Mouse (Mus musculus) limb, embryonic 12.5 days (tissue): ENCODE results near the gene Cldn6. TPM values are rescaled to one million over a fixed set of nuclear protein-coding genes. Genes with fewer than 3 reads are reported as not detected.

Experiments used
- ATAC-seq: fragments of 200-750 bp; cut with Nextera tagmentation; 2 replicates; pipeline ENCODE4 v1.8.0; 2017; ENCODE audit warnings: low read depth, moderate TSS enrichment; ENCODE audit not compliant: insufficient number of reproducible peaks, insufficient read depth, low FRiP score, low TSS enrichment
- H3K27ac ChIP-seq: fragments of 300-500 bp; sonication (generic); 2 replicates; pipeline ENCODE4 v1.5.1; 2016; ENCODE audit warnings: mild to moderate bottlenecking, moderate library complexity
- H3K27me3 ChIP-seq: fragments of 300-500 bp; sonication (generic); 2 replicates; pipeline ENCODE4 v1.6.1; 2016; ENCODE audit warnings: mild to moderate bottlenecking, moderate library complexity
- H3K36me3 ChIP-seq: fragments of 300-500 bp; sonication (generic); 2 replicates; pipeline ENCODE4 v1.6.1; 2016; ENCODE audit warnings: mild to moderate bottlenecking, moderate library complexity
- H3K4me1 ChIP-seq: fragments of 300-500 bp; sonication (generic); replicated peaks from 2 replicates; pipeline ENCODE4 v1.6.1; 2016
- H3K4me2 ChIP-seq: fragments of 300-500 bp; sonication (generic); 2 replicates; pipeline ENCODE4 v1.6.1; 2016; ENCODE audit warnings: mild to moderate bottlenecking, moderate library complexity
- H3K4me3 ChIP-seq: fragments of 300-500 bp; sonication (generic); replicated peaks from 2 replicates; pipeline ENCODE4 v1.5.1; 2016; ENCODE audit warnings: mild to moderate bottlenecking
- H3K9ac ChIP-seq: fragments of 300-500 bp; sonication (generic); replicated peaks from 2 replicates; pipeline ENCODE4 v1.6.1; 2016; ENCODE audit warnings: mild to moderate bottlenecking, moderate library complexity
- H3K9me3 ChIP-seq: fragments of 300-500 bp; sonication (generic); 2 replicates; pipeline ENCODE4 v1.6.1; 2016; ENCODE audit warnings: mild to moderate bottlenecking, moderate library complexity
- WGBS: fragments of 180-500 bp; shearing (Covaris S2); methylation state at CpG from one replicate; pipeline ENCODE4 v1.1.7; 2016; 5-methylcytosine and 5-hydroxymethylcytosine counted together
- polyA plus RNA-seq: library from polyadenylated mRNA; unstranded; fragments of >200 nt; fragmentation: Nextera tagmentation; extraction: Ambion mirVana; gene quantifications from 2 replicates; pipeline ENCODE4 v1.2.1, GENCODE M21; 2016

Gene Cldn6
- polyA plus RNA-seq, 1 experiment from 2014 or later, result 22.7 TPM

- Histone ChIP-seq H3K4me3 (no peak overlapping the region), H3K27me3 (peaks cover 34% of the 10 kb centered on the region), H3K4me2 (no peak overlapping the region), H3K27ac (no peak overlapping the region), H3K9ac (no peak overlapping the region), H3K36me3 (no peaks in the 10 kb centered on the region), H3K4me1 (peaks cover 27% of the 10 kb centered on the region), H3K9me3 (no peaks in the 10 kb centered on the region)
- ATAC-seq, result peak; percentile 69; the same call in 1 of the 2 replicates
- WGBS, result 11% methylated on average over 3 of the region's 3 CpGs
Measured at GRCm38 (mm10) chr17:23695801-23696200, 16.8 kb downstream of the Cldn6 start.

DNA sequence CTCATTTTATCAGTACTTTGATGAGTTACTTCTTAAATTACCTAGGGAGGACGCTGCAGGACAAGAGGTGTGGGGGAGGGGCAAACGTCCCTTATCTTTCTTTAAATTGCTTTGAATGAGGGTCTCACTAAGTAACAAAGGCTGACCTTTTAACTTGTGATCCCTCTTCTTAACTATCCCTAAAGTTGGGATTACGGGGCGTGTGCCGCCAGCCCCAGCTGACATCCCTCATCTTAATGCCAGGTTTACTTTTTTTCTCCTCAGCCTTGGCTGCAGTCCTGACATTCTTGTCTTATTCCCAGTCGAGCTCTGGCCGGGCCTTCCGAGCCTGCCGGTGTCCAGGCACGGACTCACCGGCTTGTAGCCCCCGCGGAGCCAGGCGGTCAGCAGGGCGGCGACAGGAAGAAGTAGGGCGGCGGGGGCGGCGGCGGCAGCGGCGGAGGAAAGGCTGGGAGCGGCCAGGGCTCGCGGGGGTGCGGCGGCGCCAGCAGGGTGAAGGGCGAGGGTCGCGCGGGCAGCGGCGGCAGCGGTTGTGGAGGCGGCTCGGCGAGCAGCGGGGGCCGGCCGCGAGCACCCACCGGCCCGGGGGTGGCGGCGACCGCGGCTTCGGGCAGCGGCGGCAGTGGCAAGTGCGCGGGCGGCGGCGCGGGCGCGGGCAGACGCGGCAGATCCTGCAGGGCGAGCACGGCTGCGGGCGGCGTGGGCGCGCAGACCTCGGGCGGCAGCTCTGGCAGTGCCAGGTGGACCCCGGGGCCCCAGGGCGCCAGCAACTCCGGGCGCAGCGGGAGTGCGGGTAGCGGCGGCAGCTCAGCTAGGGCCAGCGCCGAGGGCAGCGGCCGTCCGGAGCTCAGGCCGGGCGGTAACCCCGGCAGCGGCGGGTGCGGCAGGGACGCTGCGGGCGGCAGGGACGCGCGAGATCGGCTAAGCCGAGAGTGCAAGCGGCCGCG, 20.4 kb downstream of the Cldn6 start:
- peaks cover 43% of the 10 kb centered on the region for H3K27me3 ChIP-seq
- H3K9me3 ChIP-seq, result no peaks in the 10 kb centered on the region
- H3K4me3 ChIP-seq, result peak overlapping the region; percentile 63
- peaks cover 27% of the 10 kb centered on the region for H3K4me1 ChIP-seq
- no peaks in the 10 kb centered on the region for H3K36me3 ChIP-seq
- under 1% methylated on average over 97 of the region's 101 CpGs for WGBS
- H3K27ac ChIP-seq, result no peak overlapping the region
- peak overlapping the region; percentile 58 for H3K9ac ChIP-seq
- ATAC-seq, result 0 out of 2 replicates have a peak, but pooled peaks have one; percentile 18
- peak overlapping the region; percentile 100 for H3K4me2 ChIP-seq

DNA sequence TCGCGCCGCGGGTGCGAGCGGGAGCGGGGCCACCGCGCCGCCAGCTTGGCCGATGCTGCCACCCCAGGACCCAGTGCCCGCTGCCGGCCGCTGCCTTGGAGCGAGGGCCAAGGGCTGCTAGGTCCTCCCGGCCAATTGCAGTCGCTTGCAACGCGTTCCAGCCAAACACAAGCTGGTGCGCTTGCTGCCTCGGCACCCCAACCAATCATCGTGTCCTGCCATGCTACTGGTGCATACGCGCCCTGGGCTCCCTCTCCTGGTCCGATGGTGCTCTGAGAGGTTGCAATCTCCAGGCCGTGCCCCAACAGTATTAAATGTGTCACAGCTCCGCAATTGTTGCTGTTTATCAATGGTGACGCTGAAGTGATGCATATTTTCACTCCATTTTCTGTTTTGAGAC, 21.0 kb downstream of the Cldn6 start:
- Histone ChIP-seq H3K9ac (peak overlapping the region; percentile 58), H3K27me3 (peaks cover 43% of the 10 kb centered on the region), H3K27ac (no peak overlapping the region), H3K4me2 (peak overlapping the region; percentile 100), H3K9me3 (no peaks in the 10 kb centered on the region), H3K4me3 (peak overlapping the region; percentile 63), H3K36me3 (no peaks in the 10 kb centered on the region), H3K4me1 (peaks cover 24% of the 10 kb centered on the region)
- 0% methylated on average over 17 of the region's 28 CpGs for WGBS
- peak; percentile 81 for ATAC-seq

DNA sequence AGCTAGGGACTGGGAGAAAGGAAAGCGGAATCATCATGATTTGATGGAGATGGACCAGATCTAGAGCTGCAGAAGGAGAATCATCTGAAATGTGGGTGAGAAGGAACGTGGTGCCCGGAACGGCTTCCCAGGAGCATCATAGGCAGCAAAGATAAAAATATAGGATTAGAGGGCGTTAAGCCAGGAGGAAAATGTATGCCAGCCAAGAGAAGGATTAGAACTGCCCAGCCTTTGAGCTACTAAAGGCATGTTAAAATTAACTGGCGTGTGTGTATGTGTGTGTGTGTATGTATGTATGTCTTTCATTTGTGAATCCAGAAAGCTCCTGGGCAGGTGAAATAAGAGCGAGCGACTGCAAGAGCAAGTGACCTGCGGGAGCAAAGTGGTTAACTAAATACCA, 24.3 kb downstream of the Cldn6 start:
- H3K27ac ChIP-seq, result no peak overlapping the region
- no peaks in the 10 kb centered on the region for H3K36me3 ChIP-seq
- H3K4me2 ChIP-seq, result no peak overlapping the region
- H3K4me1 ChIP-seq, result peaks cover 16% of the 10 kb centered on the region
- 83% methylated on average over 9 of the region's 9 CpGs for WGBS
- no peak overlapping the region for H3K4me3 ChIP-seq
- H3K9me3 ChIP-seq, result no peaks in the 10 kb centered on the region
- H3K9ac ChIP-seq, result no peak overlapping the region
- peaks cover 44% of the 10 kb centered on the region for H3K27me3 ChIP-seq
- no peak for ATAC-seq

DNA sequence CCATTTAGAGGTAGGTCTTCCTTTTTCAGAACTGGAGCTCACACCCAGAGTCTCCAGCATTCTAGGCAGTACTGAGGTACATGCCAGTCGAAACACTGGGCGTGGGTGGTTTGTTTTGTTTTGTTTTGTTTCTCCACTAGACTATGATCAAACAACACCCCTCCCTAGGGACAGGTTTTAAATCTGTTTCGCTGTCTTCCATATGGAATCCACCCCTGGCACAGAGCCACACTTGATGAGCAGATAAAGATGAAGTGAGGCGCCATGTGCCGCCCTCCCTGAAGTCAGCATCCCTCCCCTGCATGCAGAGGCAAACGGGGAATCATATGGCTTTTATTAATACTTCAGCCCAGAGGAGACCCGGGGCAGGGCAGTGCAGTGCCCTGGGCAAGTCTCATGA, 25.7 kb downstream of the Cldn6 start:
- H3K9me3 ChIP-seq, result no peaks in the 10 kb centered on the region
- peaks cover 30% of the 10 kb centered on the region for H3K27me3 ChIP-seq
- no peak overlapping the region for H3K4me2 ChIP-seq
- H3K4me1 ChIP-seq, result peaks cover 8% of the 10 kb centered on the region; the same call in 1 of the 2 replicates
- no peak overlapping the region for H3K4me3 ChIP-seq
- no peak for ATAC-seq
- no peaks in the 10 kb centered on the region for H3K36me3 ChIP-seq
- H3K9ac ChIP-seq, result no peak overlapping the region; the same call in 1 of the 2 replicates
- 44% methylated on average over 7 of the region's 7 CpGs for WGBS
- H3K27ac ChIP-seq, result no peak overlapping the region

DNA sequence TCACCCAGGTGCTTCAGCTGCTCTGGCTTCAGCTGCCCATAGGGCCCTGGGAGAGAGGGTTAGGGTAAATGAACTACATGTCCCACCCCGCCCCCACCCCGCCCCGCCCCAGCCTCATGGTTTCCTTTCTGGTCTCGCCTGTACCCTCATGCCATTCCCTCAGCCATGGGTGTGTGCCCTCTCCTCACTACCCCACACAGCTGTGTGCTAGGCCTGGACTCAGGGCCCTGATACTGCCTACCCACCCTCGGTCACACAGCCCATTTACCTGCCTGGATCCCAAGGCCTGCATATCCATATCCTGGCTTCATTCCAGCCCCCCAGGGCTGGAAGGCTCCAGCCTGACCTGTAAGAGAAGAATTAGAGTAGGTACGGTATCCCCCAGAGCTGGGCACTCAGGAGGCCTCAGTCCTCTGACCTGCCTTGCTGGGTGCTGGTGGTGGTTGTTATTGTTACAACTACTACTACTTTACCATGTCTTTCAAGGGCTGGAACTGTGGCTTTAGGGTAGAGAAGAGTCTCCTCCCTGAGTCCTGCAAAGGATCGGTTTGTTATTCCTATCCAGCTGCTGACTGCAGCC, 26.6 kb downstream of the Cldn6 start:
- Histone ChIP-seq H3K36me3 (no peaks in the 10 kb centered on the region), H3K9me3 (no peaks in the 10 kb centered on the region), H3K27ac (no peak overlapping the region), H3K27me3 (peaks cover 21% of the 10 kb centered on the region), H3K4me3 (no peak overlapping the region), H3K4me2 (no peak overlapping the region), H3K9ac (no peak overlapping the region), H3K4me1 (0 out of 2 replicates have a peak, but pooled peaks cover 5% of the 10 kb centered on the region)
- ATAC-seq, result no peak
- 69% methylated on average over 7 of the region's 7 CpGs for WGBS

GRCm38 (mm10) chr17:23706212-23706611, 27.2 kb downstream of the Cldn6 start:
- ATAC-seq, result no peak
- no peak overlapping the region for H3K27ac ChIP-seq
- H3K36me3 ChIP-seq, result no peaks in the 10 kb centered on the region
- no peak overlapping the region for H3K4me3 ChIP-seq
- 0 out of 2 replicates have a peak, but pooled peaks cover 5% of the 10 kb centered on the region for H3K4me1 ChIP-seq
- H3K4me2 ChIP-seq, result no peak overlapping the region
- H3K27me3 ChIP-seq, result peaks cover 15% of the 10 kb centered on the region
- 0% methylated on average over 3 of the region's 3 CpGs for WGBS
- H3K9ac ChIP-seq, result no peak overlapping the region
- H3K9me3 ChIP-seq, result no peaks in the 10 kb centered on the region

GRCm38 (mm10) chr17:23717003-23717402, 38.0 kb downstream of the Cldn6 start:
- H3K4me3 ChIP-seq, result no peak overlapping the region
- no peak for ATAC-seq
- H3K27me3 ChIP-seq, result peaks cover 10% of the 10 kb centered on the region
- H3K9ac ChIP-seq, result no peak overlapping the region
- H3K9me3 ChIP-seq, result no peaks in the 10 kb centered on the region
- 72% methylated on average over 2 of the region's 2 CpGs for WGBS
- no peaks in the 10 kb centered on the region for H3K4me1 ChIP-seq
- no peak overlapping the region for H3K27ac ChIP-seq
- H3K4me2 ChIP-seq, result no peak overlapping the region
- no peaks in the 10 kb centered on the region for H3K36me3 ChIP-seq

DNA sequence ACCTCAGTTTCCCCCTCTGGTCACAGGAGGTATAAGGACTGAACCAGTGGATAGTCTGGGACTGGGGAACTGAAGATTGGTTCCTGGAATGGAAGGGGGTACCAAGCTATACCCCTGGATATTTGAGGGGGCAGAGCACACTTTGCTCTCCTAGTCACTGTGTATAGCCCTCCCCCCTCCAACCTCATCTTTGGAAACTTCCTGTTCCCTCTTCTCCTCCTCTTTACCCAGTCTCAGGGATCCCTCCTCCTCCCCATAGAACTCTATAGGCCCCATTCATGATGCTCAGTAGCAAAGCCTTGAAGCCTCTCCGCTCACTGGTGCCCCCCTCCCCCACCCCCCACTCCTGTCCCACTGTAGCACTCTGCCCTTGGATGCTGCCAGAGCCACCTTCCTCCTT, 40.4 kb downstream of the Cldn6 start:
- peaks cover 10% of the 10 kb centered on the region for H3K27me3 ChIP-seq
- no peak overlapping the region for H3K27ac ChIP-seq
- no peaks in the 10 kb centered on the region for H3K4me1 ChIP-seq
- H3K9me3 ChIP-seq, result no peaks in the 10 kb centered on the region
- no peaks in the 10 kb centered on the region for H3K36me3 ChIP-seq
- 13% methylated on average over 1 of the region's 1 CpGs for WGBS
- H3K9ac ChIP-seq, result no peak overlapping the region
- no peak overlapping the region for H3K4me2 ChIP-seq
- no peak overlapping the region for H3K4me3 ChIP-seq
- no peak for ATAC-seq

DNA sequence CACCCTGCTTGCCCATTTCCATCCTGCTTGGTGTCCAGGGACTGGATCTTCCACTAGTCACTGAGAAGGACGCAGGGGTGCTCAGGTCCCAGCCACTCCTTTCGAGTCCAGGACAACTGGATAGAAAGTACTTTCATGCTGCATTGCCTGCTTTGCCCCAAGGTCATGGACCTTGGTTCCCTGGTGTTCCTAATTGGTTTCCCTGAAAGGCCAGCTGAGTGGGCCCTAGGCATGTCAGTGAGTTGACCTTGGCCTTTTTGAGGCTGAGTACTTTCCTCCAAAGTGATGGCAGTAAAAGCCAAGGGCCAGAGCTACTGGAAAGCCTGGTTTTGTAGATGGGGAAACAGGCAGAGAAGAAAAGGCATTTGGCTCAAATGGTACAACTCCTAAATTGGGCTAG, 42.8 kb downstream of the Cldn6 start:
- Histone ChIP-seq H3K27me3 (peaks cover 9% of the 10 kb centered on the region), H3K9ac (no peak overlapping the region), H3K4me2 (no peak overlapping the region), H3K4me3 (no peak overlapping the region), H3K4me1 (peaks cover 8% of the 10 kb centered on the region), H3K9me3 (no peaks in the 10 kb centered on the region), H3K36me3 (no peaks in the 10 kb centered on the region), H3K27ac (no peak overlapping the region)
- WGBS, result 87% methylated on average over 2 of the region's 2 CpGs
- ATAC-seq, result no peak

DNA sequence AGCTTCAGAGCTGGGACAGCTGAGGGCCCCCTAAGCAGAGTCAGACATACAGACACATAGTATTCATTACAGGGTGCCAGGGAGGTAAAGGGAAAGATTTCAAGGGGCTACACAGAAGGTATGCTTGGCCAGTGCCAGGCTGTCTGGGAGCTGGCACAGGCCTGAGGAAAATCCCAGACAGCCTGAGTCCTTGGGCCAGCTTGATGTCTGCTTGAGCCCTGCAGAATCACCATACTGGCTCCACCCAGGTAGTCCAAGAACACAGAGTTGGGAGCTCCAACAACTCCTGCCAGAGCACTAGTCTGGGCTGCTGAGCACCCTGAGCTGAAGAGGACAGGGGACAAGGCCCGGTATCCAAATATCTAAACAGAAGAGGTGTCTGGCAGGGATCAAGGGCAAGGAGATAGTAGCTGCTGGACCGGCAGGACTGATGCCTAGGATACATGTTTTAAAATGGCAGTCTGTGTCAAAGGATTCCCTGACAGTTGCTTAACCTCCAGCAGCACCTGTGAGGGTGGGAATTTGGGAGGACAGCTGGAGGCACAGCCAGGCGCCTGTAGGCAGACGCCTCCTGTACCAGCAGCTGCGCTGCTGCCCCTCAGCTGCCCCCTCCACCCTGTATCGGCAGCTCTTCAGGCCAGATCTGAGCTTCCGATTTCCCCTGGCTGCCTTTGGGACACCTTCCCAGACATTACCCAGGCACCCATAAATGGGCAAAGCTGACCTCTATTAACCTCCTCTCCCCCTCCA, 43.5 kb downstream of the Cldn6 start, which contains the start of gene 1520401A03Rik:
Gene 1520401A03Rik (minus strand): TSS at position 408 of the 750 bp plus-strand sequence.
- no peak within 1 kb of the TSS for H3K4me2 ChIP-seq
- no peaks in the 10 kb centered on the region for H3K9me3 ChIP-seq
- peaks cover 7% of the 10 kb centered on the region for H3K27me3 ChIP-seq
- no peak within 1 kb of the TSS for H3K27ac ChIP-seq
- WGBS, result 50% methylated on average over 7 of the region's 7 CpGs
- H3K36me3 ChIP-seq, result no peaks in the 10 kb centered on the region
- H3K4me3 ChIP-seq, result no peak within 1 kb of the TSS
- H3K4me1 ChIP-seq, result peaks cover 13% of the 10 kb centered on the region
- ATAC-seq, result no peak
- no peak within 1 kb of the TSS for H3K9ac ChIP-seq
